Mouse (Mus musculus) megakaryocyte, embryonic 14.5 days (primary cell): ENCODE measurements around the gene Tmem260.

ENCODE experiments used
- FLI1 ChIP-seq: IDR thresholded peaks from 2 replicates; pipeline ENCODE4 v1.6.1; 2012; ENCODE audit warnings: low read length, inconsistent platforms, mixed read lengths
- GATA1 ChIP-seq: IDR thresholded peaks from 3 replicates; pipeline ENCODE4 v1.6.1; 2012; ENCODE audit warnings: mixed read lengths, low read length, inconsistent platforms, borderline replicate concordance

DNA sequence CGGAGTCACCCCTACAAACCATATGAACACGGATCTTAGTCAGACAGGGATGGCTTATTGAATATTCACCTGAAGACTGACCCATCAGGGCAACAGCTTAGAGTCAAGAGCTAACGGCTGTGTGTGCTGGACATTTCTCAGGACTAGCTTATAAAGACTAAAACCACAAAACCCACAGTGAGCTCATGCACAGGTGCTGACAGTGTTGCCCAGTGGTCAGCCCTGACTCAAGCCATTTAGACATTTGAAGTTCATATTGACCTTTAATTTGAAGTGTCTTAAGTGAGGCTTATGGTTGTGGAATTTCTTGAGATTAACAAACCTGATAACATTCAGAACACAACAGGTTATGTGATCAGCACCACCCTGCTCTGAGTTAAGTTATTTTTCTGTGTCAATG is 100.1 kb downstream of the Tmem260 start:
- no peak for TF ChIP-seq GATA1
- TF ChIP-seq FLI1, result no peak
